Mouse (Mus musculus) erythroblast, adult 5-6 weeks (primary cell): Measurements from ENCODE around the gene Pdpn. TPM values are rescaled to one million over a fixed set of nuclear protein-coding genes. Genes with fewer than 3 reads are reported as not detected.
"Not testable (repeated sequence)": the region's sequence is repeated elsewhere in the genome, so short reads cannot be mapped to it uniquely, and the experiment has no call there.

Experiments
- ATAC-seq: replicated peaks from 2 replicates; pipeline ENCODE4 v1.8.0; 2016; ENCODE audit warnings: moderate number of reproducible peaks, mild to moderate bottlenecking, moderate TSS enrichment, inconsistent platforms; ENCODE audit not compliant: poor library complexity, low FRiP score, severe bottlenecking
- total RNA-seq, 2 experiments: library from RNA; stranded (forward) in 1 of 2; stranded (reverse) in 1 of 2; fragments of 150-400 nt in 1 of 2; fragments of 200-764, 138-1000 nt in 1 of 2; gene quantifications; 2 replicates each; pipeline versions ENCODE4 v1.2.3 to v1.2.4; 2015 to 2017; ENCODE audit warnings: low replicate concordance in 2 of 2

Pdpn gene
- total RNA-seq (2015; ENCODE audit: low replicate concordance) (0.84 TPM in 1 of 2 replicates, not detected in the other), total RNA-seq (2017; ENCODE audit: low replicate concordance) (0.42 TPM in 1 of 2 replicates, not detected in the other)

DNA sequence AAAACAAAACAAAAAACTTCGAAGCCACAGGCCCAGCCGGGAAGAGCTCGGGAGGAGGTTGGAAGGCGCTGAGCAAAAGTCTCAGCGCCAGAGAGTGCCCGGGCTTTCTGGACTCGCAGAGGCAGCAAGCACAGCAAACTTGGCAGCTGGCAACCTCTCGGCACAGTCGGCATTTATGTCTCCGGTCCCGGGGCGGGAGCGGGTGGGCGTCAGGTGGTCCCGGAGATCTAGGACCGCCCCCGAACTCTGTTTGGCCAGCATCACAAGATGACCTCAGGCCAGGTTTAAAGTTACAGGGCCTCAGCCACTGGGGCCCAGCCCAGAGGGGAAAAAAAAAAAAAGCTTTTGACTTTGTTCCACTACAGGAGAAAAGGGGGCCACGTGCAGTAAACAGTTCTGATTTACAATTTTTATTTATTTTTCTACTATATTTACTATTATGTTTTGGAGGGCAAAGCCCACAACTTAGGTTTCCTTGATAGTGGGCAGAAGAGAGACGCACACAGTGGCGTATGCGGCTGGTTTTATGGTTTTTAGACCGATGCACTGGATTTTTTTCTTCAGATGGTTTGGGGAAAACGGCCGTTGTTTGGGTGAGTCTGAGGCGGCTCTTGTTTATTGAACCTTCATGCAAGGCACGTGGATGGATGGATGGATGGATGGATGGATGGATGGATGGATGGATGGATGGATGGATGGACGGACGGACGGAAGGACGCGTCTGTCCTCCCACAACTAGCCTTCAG, at the start of gene Pdpn:
TSS of gene Pdpn (minus strand) at position 240 of the 746 bp plus-strand sequence.
- ATAC-seq: no peak

DNA sequence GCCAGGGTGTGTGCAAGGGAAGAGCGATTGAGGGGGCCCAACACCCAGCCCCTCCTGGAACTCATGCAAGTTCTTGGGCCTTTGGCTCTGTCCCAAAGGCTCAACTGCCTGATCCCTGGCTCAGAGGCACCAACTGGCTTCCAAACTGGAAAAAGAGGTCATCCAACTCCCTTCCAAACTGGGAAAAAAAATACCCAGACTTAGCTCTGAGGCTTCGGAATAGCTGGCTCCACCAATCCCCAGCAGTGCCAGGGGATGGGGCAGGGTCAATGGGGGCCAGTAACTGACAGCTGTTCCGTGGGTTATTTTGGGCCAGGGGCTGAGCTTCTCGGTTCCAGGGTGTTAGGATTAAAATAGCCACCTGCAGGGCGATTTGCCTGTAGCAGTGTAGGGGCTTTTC, 49.3 kb upstream of the Pdpn start:
- ATAC-seq: no peak

DNA sequence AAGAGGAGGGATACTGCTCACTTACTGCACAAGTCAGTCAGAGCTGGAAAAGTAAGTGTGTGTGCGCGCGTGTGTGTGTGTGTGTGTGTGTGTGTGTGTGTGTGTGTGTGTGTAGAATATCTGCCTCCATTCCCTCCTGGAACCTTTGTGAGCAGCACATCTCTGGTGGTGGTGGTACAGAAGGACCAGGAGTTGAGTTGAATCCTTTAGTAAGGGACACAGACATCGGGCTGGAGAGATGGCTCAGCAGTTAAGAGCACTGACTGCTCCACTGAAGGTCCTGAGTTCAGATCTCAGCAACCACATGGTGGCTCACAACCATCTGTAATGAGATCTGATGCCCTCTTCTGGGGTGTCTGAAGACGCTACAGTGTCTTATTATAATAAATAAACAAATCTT, 46.1 kb upstream of the Pdpn start:
- ATAC-seq: not testable (repeated sequence)

DNA sequence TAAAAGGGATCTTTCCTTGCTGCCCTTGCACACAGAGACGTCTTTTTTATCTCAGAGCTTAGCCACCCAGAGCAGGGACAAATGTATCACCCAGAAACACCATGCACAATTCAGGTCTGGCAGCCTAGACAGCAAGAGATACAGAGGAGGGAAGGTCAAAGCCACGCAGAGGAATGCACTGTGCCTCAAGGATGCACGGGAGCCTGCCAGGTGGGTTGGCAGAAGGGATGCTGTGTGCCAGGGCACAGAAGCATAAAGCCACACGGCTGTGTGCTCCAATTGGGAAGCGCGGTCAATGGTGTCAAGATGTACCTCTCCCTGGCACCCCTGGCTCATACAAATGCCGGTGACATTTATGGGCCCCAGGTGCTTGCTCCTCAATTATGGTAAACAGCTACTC, 42.1 kb upstream of the Pdpn start:
- ATAC-seq: no peak

DNA sequence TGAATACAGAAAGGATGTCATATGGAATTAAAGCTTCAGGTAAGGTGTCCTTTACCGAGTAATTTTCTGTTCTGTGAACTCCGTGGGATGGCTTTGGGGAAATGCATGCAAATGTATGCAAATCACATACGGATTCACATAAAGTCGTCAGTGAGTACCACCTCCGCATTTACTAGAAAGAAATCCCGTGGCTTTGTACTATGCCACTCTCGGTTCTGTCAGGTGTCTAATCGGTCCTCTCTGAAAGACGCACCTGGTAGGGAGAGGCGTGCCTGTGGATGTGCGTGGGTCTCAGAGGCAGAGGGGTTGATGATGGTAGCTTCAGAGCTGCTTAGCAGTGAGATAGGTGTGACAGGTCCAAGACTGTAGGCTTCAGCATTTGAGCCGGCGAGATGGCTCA, 40.4 kb upstream of the Pdpn start:
- ATAC-seq: no peak

DNA sequence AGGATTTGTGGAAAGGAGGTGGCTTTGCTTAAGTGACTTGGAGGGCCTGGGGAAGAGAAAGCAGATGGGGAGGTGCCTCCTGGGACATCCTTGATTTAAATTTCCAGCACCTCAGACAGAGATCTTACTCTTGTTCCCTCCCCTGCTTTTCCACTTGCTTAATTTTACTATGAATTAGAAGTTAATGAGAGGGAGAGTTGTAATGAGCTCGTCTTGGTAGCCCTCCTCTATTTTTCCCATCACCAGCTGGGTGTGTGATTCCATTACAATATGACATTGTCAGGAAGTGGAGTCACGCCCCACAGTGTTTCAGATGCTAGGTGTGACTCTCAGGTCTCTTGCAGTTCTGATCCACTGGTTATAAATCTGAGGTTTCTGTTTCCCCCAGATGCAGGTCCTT, 36.7 kb upstream of the Pdpn start:
- ATAC-seq: no peak

DNA sequence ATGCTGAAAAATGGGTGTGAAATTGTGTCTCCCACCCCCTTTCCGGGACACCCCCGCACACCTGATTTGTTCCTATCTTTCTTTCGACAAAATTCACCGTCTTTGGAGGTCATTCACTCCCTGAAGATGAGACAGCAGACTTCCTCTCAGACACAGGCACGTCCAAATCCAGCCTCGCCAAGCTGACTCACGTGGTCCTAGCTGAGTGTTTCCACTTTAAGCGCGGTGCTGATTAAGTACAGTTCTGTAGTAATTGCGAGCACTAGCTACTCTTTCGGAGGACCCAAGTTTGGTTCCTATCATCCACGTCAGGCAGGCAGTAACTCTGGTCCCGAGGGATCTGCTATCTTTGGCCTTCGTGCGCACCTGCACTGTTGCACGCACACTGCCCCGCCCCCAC, 35.6 kb upstream of the Pdpn start:
- ATAC-seq: no peak

DNA sequence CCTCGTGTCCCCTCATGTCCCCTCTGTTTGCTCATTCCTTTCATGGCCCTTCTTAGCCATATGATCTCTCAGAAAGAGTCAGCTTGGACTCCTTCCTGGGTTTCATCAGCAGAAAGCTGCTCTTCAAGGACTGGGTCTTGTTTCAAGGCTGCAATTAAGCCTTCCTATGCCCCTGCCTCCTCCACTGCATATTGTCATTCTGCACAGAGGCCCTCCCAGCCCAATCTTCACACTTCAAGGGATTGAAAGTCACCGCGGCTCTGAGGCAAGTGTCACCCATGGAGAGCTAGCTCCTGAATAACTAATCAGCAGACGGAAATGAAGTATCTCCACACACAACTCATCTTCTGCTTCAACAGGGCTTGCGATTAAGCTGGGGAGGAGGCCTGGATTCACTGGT, 34.8 kb upstream of the Pdpn start:
- no peak for ATAC-seq

DNA sequence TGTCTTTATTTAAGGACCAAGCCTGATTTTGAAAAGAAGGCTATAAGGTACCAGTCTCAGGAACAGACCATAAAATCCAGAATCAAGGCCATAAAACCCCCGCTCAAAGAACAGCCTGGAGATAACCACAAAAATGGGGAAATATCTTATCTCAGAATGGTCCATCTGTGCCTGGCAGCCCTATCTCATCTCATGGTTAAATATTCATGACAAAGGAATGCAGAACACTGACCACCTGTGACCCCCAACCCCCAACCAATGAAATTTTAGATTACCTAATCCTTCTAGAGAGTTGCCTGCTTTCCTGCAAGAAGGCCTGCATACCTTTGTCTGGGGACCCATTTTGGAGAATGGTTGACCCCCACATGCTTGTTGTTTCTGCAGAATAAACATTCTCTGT, 32.4 kb upstream of the Pdpn start:
- ATAC-seq: no peak

DNA sequence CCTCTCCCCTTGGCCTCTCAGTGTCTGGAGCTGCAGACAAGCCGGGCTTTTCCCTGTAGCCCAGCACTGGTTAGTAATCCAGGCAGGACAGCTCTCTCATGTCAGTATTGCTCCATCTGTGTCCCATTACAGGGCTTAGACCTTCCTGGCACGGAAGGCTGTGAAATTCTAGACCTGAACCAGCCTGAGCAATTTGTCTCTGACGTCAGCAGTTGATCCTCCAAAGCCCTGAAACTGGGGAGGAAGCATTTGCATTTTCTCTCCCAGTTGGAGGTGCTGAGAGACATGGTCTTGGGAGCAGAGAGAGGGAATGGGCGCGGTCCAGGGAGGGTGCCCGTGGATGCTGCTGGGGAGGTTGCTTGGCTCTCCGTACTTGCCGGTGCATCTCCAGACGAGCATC, 31.2 kb upstream of the Pdpn start:
- no peak for ATAC-seq

DNA sequence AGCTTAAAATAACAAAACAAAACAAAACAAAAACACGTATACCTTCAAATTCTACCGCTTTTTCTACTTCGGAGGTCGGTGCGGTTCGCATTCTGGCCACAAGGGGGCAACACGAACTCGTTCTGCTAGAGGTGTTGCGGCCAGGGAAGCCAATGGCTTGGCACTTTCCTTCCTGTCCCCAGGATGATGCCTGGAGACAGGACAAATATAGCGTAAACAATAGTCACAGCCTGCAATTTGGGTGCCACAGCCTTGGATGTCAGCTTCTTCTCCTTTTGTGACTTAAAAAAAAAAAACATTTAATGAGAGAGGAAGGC, 26.2 kb upstream of the Pdpn start:
- ATAC-seq: peak; percentile 80

DNA sequence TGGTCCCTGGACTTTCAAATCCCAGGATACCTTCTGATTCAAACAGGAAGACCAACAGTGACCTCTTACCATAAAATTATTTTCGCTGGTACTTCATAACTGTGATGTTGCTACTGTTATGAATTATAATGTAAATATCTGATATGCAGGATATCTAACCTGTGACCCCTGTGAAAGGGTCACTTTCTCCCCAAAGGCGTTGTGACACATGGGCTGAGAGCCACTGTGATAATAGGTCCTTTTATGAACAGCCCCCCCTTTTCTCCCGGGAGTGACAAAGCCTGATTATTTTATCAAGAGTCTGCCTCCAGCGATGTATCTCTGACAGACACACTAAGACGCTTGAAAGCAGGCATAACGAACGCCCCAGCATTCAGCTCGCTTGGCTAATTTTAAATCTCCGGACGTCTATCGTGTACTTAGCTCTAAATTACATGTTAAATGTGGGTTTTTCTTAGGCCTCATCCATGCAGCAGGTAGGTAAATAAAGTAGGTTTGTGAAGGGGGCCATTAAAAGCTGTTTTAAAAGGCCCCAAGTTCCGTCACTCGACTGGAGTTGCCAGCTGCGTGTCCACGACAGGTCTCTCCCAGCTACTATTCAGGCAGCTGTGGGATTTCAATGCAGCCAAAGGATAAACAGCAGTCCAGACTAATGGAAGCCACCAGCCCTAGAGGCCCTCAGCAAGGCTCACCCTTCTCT, 25.7 kb upstream of the Pdpn start:
- no peak for ATAC-seq

DNA sequence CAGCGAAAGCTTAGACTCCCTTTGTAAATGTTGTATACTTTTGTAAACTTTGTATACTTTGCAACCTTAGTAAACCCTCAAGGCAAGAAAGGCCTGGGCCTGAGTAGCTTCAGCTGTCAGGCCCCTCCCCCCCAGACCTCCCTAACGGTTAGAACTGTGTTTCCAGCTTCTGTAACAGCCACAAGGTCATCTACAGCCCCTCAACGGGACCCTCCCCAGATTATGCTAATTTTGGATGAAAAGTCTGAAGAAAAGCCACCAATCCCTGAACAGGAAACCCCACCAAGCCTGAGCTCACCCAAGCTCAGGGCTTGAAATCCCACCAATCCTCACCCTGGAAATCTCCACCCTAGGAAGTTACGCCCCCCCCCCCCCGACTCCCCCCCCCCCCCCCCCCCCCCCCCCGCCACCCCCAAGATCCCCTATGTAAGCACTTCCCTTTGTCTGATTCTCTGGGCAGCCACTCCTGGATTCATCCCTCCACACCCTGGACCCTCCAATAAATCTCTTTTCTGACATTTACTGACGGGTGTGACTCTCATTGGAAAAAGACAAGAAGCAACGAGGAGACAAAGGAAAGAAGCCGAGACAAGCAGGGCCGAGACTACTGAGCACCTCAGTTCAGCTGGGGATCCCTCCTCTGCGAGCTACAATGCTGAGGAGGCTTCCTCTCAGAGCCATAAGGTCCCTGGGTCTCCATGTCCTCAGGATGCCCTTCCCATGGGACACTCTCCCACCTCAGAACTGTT, 25.0 kb upstream of the Pdpn start:
- ATAC-seq: no peak

DNA sequence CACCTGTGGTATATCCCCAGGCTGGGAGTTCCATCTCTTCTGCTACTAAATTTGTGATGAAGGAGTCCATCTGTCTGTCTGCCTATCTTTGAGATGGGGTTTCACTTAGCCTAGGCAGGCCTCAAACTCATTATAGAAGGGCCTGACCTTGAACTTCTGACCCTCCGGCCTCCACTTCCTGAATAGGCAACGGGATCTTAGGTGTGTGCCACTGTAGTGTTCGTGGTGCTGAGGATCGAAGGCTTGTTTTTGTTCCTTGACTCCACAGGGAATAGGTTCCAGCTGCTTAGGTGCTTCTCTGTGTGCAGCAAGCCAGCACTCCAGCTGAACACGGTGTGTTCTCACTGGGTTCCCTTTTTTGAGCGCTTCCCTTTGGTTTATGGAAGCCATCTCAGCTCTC, 13.9 kb upstream of the Pdpn start:
- ATAC-seq: no peak

DNA sequence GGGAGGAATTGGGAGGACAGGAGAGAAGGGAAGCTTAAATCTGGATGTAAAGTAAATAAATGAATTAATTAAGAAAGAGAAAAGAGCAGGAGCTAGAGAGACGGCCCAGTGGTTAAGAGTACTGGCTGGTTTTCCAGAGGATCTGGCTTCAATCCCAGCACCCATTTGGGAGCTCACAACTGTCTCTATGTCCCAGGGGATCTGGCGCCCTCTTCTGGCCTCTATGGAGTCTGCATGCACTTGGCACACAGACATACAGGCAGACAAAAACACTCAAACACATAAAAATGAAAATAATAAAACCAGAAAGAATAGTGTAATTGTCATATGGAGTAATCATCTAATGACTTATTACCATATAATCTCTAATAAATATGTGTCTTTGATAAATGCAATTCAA, 12.0 kb upstream of the Pdpn start:
- ATAC-seq: no peak

DNA sequence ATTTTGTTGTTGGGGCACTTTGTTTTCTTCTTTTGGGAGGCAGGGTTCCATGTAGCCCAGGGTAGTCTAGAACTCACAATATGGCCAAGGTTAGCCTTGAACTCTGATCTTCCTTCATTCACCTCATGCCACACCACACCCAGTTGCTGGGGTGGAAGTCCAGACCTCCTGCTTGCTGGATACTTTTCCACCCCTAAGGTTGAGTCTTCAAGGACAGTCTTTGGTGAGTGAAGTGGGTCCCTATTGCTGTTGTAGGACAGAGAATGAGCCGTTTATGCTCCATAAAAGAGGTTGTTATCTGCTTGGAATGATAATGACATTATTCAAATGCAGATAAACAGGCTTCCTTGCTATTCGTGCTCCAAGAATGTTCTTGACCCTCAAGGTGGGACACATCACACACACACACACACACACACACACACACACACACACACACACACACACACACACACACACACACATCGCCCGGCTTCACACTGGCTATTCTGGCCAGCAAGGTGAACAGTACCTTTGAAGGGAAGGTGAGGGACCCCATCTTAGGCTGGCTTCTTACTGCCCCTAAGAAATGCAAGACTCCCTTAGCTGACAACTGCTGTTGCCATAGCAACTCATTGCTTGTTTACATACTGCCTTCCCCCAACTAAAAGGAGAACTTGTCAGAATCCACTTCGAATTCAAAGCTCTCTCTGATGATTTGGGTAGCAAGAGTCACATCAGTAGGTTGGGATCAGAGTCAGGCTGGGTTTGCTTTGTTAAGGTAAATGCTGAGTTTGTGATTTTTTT, 6.8 kb upstream of the Pdpn start:
- no peak for ATAC-seq

DNA sequence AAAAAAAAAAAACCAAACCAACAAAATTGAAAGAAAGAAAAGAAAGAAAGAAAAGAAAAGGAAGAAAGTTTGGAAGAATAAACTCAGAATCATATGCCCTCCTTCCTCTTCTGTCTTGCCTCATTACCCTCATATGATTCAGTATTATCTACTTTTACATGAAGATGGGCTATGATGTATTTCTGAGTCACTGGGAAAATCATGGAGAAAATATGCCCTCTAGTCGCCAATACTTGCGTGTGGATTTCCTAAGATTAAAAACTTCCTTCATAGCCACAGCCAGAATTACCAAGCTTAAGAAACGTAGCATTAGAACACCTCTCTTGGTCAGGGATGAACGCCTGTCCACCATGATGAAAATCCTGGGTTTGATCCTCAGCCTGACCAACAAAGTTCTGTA, 5.7 kb upstream of the Pdpn start:
- ATAC-seq: no peak

DNA sequence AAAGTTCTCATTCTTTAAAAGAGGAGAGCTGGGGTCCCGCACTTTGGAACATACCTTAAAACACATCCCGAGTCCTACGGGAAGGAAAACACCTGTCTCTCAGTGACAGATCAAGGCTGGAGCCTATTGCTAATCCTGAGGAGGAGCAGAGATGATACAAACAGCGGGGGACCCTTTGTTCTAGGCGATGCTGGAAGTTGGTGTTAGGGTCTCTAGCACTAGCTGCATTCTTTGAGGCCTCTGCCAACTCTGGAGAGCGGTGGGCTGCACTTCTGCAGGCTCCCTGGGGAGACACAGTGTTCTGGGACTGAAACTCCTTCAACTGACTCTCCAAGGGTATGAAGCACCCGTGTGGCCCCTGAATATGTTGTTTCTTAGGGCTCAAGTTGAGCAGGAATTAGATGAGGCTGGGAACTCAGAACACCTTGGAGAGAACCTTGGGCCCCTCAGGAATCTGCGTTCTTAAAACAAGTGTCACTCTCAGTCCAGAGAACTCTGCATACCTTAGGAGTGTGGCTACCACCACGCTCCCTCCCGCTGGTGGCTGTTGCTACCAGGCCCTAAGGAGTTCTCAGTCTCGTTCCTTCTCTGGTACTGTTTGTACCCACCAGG, 3.0 kb upstream of the Pdpn start:
- no peak for ATAC-seq

DNA sequence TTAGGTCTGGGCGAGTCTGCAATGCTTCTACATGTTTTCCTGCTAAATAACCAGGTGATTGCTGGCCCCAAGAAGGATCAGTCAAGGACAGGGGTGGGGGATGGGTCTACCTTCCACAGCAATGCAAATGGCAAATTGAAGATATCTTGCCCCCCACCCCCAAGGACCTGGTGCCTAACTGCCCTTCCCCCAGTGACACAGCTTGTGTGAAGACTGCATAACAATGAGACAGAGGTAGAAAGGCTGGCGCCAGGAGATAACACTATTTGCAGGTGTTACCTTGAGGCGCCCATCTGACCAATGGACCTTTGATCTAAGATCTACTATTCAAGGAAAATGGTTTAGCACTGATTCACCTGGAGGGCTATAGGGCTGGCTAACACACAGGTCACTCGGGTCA, 2.5 kb upstream of the Pdpn start:
- no peak for ATAC-seq

DNA sequence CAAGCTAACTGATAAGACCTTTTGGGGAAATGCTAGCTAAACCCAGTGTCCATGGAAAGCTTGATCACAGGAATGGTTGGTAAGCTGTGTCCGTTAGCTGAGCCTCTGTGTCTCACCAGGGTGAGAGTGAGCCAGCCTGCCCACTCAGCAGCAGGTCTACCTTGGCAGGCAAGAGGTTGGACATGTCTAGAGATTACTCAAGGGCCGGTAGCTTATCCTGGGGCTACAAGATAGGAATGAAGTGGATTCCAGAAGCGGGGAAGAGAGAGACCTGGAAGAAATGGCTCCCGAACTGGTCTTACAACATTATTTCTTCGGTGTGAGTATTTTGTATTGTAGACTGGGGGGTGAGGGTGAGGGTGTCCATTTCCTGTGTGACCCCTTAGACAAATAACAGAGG, 1.7 kb upstream of the Pdpn start:
- ATAC-seq: no peak
